Mouse (Mus musculus): ENCODE measurements around the gene D630045J12Rik. TPM values are rescaled to one million over a fixed set of nuclear protein-coding genes. Genes with fewer than 3 reads are reported as not detected.

The D630045J12Rik gene
- polyA plus RNA-seq, 1 experiment from 2014 or later: 1.2 TPM

GRCm38 (mm10) chr6:38096961-38097370 is 156.8 kb downstream of the D630045J12Rik start:
- DNase-seq (ENCODE audit: low spot score) (peak; percentile 87), ATAC-seq (peak; percentile 99)
- H3K4me3 ChIP-seq (ENCODE audit: low read depth, low read length): peak overlapping the region; percentile 35
- peak overlapping the region; percentile 85 for H3K27ac ChIP-seq (ENCODE audit: low read length)
- no peaks in the 10 kb centered on the region for H3K27me3 ChIP-seq (replicated peaks; ENCODE audit: insufficient read depth, low read length)
- H3K4me1 ChIP-seq (ENCODE audit: insufficient read depth, low read depth, low read length): no peaks in the 10 kb centered on the region
- 42% methylated on average over 5 of the region's 5 CpGs for WGBS
- peak overlapping the region; percentile 47; the same call in 1 of the 2 replicates for H3K4me2 ChIP-seq (replicated peaks; ENCODE audit: low read depth, low read length)
- no peaks in the 10 kb centered on the region for H3K9me3 ChIP-seq (ENCODE audit: low read length)
- H3K9ac ChIP-seq (replicated peaks; ENCODE audit: low read depth): no peak overlapping the region
- H3K36me3 ChIP-seq (ENCODE audit: insufficient read depth, low read length): no peaks in the 10 kb centered on the region
- TF ChIP-seq CTCF (IDR thresholded peaks at IDR 0.05) (no peak), EP300 (IDR thresholded peaks at IDR 0.05) (peak; percentile 75)

- Histone ChIP-seq H3K27me3 (replicated peaks; ENCODE audit: insufficient read depth, low read length) (no peaks in the 10 kb centered on the region), H3K36me3 (ENCODE audit: insufficient read depth, low read length) (no peaks in the 10 kb centered on the region), H3K9ac (replicated peaks; ENCODE audit: low read depth) (no peak overlapping the region), H3K4me2 (replicated peaks; ENCODE audit: low read depth, low read length) (peak overlapping the region; percentile 47; the same call in 1 of the 2 replicates), H3K27ac (ENCODE audit: low read length) (0 out of 2 replicates have a peak overlapping the region, but pooled peaks have one; percentile 85), H3K4me1 (ENCODE audit: insufficient read depth, low read depth, low read length) (no peaks in the 10 kb centered on the region), H3K9me3 (ENCODE audit: low read length) (no peaks in the 10 kb centered on the region), H3K4me3 (ENCODE audit: low read depth, low read length) (peak overlapping the region; percentile 35)
- ATAC-seq: no peak
- TF ChIP-seq EP300 (IDR thresholded peaks at IDR 0.05) (no peak), CTCF (IDR thresholded peaks at IDR 0.05) (no peak)
- DNase-seq (ENCODE audit: low spot score): no peak
- 78% methylated on average over 10 of the region's 10 CpGs for WGBS
Observed at GRCm38 (mm10) chr6:38094701-38095100, 159.1 kb downstream of the D630045J12Rik start.

DNA sequence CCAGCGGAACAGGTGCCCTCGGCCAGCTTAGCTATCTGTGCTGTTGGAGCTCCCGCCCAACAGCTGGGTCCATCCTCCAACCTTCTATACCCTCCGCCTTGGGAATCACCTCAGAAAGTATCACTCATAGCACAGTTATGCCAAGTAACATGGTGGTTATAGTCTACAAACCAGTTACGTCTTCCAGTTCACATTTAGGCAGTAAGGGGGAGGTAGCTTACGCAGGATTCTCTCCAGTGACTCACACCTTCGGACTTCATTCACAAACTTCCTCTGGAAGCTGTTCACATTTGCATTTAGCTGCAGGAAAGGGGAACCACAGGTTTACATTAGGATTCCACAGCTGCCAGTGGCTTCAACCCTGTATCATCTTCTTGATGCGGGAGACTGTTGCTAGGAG is 161.3 kb downstream of the D630045J12Rik start:
- Histone ChIP-seq H3K36me3 (ENCODE audit: insufficient read depth, low read length) (no peaks in the 10 kb centered on the region), H3K9ac (replicated peaks; ENCODE audit: low read depth) (no peak overlapping the region), H3K9me3 (ENCODE audit: low read length) (no peaks in the 10 kb centered on the region), H3K4me2 (replicated peaks; ENCODE audit: low read depth, low read length) (no peak overlapping the region), H3K27me3 (replicated peaks; ENCODE audit: insufficient read depth, low read length) (no peaks in the 10 kb centered on the region), H3K4me3 (ENCODE audit: low read depth, low read length) (no peak overlapping the region), H3K27ac (ENCODE audit: low read length) (no peak overlapping the region), H3K4me1 (ENCODE audit: insufficient read depth, low read depth, low read length) (no peaks in the 10 kb centered on the region)
- ATAC-seq (no peak), DNase-seq (ENCODE audit: low spot score) (no peak)
- TF ChIP-seq EP300 (IDR thresholded peaks at IDR 0.05): no peak
- no peak for TF ChIP-seq CTCF (IDR thresholded peaks at IDR 0.05)
- 90% methylated on average over 8 of the region's 8 CpGs for WGBS

- H3K27ac ChIP-seq (ENCODE audit: low read length): no peak overlapping the region
- H3K4me3 ChIP-seq (ENCODE audit: low read depth, low read length): no peak overlapping the region
- no peak overlapping the region for H3K9ac ChIP-seq (replicated peaks; ENCODE audit: low read depth)
- DNase-seq (ENCODE audit: low spot score): no peak
- H3K27me3 ChIP-seq (replicated peaks; ENCODE audit: insufficient read depth, low read length): no peaks in the 10 kb centered on the region
- H3K9me3 ChIP-seq (ENCODE audit: low read length): no peaks in the 10 kb centered on the region
- no peaks in the 10 kb centered on the region for H3K4me1 ChIP-seq (ENCODE audit: insufficient read depth, low read depth, low read length)
- ATAC-seq: no peak
- no peaks in the 10 kb centered on the region for H3K36me3 ChIP-seq (ENCODE audit: insufficient read depth, low read length)
- H3K4me2 ChIP-seq (replicated peaks; ENCODE audit: low read depth, low read length): no peak overlapping the region
- WGBS: 70% methylated on average over 9 of the region's 9 CpGs
- no peak for TF ChIP-seq EP300 (IDR thresholded peaks at IDR 0.05)
- TF ChIP-seq CTCF (IDR thresholded peaks at IDR 0.05): no peak
Observed at GRCm38 (mm10) chr6:38087242-38088026, 166.4 kb downstream of the D630045J12Rik start.

DNA sequence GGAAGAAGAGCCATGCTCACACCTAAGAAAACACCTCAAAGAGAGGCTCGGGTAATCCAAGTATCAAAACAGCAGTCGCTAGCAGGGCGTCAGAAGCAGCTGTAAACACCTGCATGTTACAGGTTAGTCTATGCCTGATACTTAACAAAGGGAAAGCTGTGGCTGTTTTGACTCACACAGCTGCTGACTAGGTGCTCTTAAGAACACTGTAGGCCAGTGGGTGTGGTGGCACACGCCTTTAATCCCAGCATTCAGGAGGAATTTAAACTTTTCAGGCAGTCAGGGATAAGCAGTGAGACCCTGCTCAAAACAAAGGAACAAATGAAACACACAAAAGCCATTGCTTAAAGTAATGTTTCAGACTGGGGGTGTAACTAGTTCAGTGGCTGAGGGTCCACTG is 170.6 kb downstream of the D630045J12Rik start:
- H3K27me3 ChIP-seq (replicated peaks; ENCODE audit: insufficient read depth, low read length): no peaks in the 10 kb centered on the region
- no peak overlapping the region for H3K9ac ChIP-seq (replicated peaks; ENCODE audit: low read depth)
- H3K4me2 ChIP-seq (replicated peaks; ENCODE audit: low read depth, low read length): no peak overlapping the region
- TF ChIP-seq EP300 (IDR thresholded peaks at IDR 0.05) (no peak), CTCF (IDR thresholded peaks at IDR 0.05) (no peak)
- DNase-seq (ENCODE audit: low spot score): peak; percentile 31
- H3K9me3 ChIP-seq (ENCODE audit: low read length): no peaks in the 10 kb centered on the region
- no peak overlapping the region for H3K4me3 ChIP-seq (ENCODE audit: low read depth, low read length)
- 41% methylated on average over 4 of the region's 4 CpGs for WGBS
- ATAC-seq: peak; percentile 51
- no peaks in the 10 kb centered on the region for H3K36me3 ChIP-seq (ENCODE audit: insufficient read depth, low read length)
- no peak overlapping the region for H3K27ac ChIP-seq (ENCODE audit: low read length)
- peaks cover 6% of the 10 kb centered on the region for H3K4me1 ChIP-seq (ENCODE audit: insufficient read depth, low read depth, low read length)

- peak; percentile 60 for DNase-seq (ENCODE audit: low spot score)
- H3K4me2 ChIP-seq (replicated peaks; ENCODE audit: low read depth, low read length): no peak overlapping the region
- no peak for TF ChIP-seq CTCF (IDR thresholded peaks at IDR 0.05)
- no peak for TF ChIP-seq EP300 (IDR thresholded peaks at IDR 0.05)
Observed at GRCm38 (mm10) chr6:38081727-38082341, 172.0 kb downstream of the D630045J12Rik start.

More at GRCm38 (mm10) chr6:38081727-38082341, 172.0 kb downstream of the D630045J12Rik start:
- 45% methylated on average over 11 of the region's 11 CpGs for WGBS
- ATAC-seq: peak; percentile 66
- no peaks in the 10 kb centered on the region for H3K27me3 ChIP-seq (replicated peaks; ENCODE audit: insufficient read depth, low read length)
- H3K4me3 ChIP-seq (ENCODE audit: low read depth, low read length): no peak overlapping the region
- no peaks in the 10 kb centered on the region for H3K36me3 ChIP-seq (ENCODE audit: insufficient read depth, low read length)
- peak overlapping the region; percentile 57 for H3K27ac ChIP-seq (ENCODE audit: low read length)
- no peak overlapping the region for H3K9ac ChIP-seq (replicated peaks; ENCODE audit: low read depth)
- no peaks in the 10 kb centered on the region for H3K9me3 ChIP-seq (ENCODE audit: low read length)
- H3K4me1 ChIP-seq (ENCODE audit: insufficient read depth, low read depth, low read length): peaks cover 6% of the 10 kb centered on the region

All from lung, postnatal 0 days (tissue).